Mouse (Mus musculus) stomach, embryonic 16.5 days (tissue): ENCODE data around the gene Gli2. TPM values are rescaled to one million over a fixed set of nuclear protein-coding genes. Genes with fewer than 3 reads are reported as not detected.

Experiments
- ATAC-seq: fragments of 200-750 bp; cut with Nextera tagmentation; 2 replicates; pipeline ENCODE4 v1.8.0; 2017; ENCODE audit warnings: moderate number of reproducible peaks, moderate TSS enrichment; ENCODE audit not compliant: insufficient read depth, low FRiP score
- H3K27ac ChIP-seq: fragments of 300-500 bp; sonication (generic); 2 replicates; pipeline ENCODE4 v1.5.1; 2014; ENCODE audit warnings: low read length
- H3K27me3 ChIP-seq: fragments of 300-500 bp; sonication (generic); 2 replicates; pipeline ENCODE4 v1.6.1; 2014; ENCODE audit warnings: low read length, control low read depth, mixed read lengths; ENCODE audit not compliant: control insufficient read depth, insufficient read depth
- H3K36me3 ChIP-seq: fragments of 300-500 bp; sonication (generic); 2 replicates; pipeline ENCODE4 v1.6.1; 2014; ENCODE audit warnings: low read length; ENCODE audit not compliant: control insufficient read depth, insufficient read depth
- H3K4me1 ChIP-seq: fragments of 300-500 bp; sonication (generic); 2 replicates; pipeline ENCODE4 v1.6.1; 2014; ENCODE audit warnings: low read length, control low read depth, mixed read lengths; ENCODE audit not compliant: control insufficient read depth, insufficient read depth
- H3K4me2 ChIP-seq: fragments of 300-500 bp; sonication (generic); 2 replicates; pipeline ENCODE4 v1.6.1; 2014; ENCODE audit warnings: low read depth, low read length, mixed read lengths
- H3K4me3 ChIP-seq: fragments of 300-500 bp; sonication (generic); replicated peaks from 2 replicates; pipeline ENCODE4 v1.5.1; 2014; ENCODE audit warnings: mild to moderate bottlenecking, low read length
- H3K9ac ChIP-seq: fragments of 300-500 bp; sonication (generic); 2 replicates; pipeline ENCODE4 v1.6.1; 2014; ENCODE audit warnings: low read length
- H3K9me3 ChIP-seq: fragments of 300-500 bp; sonication (generic); replicated peaks from 2 replicates; pipeline ENCODE4 v1.6.1; 2016; ENCODE audit warnings: low read length, control low read depth; ENCODE audit not compliant: control insufficient read depth
- WGBS: fragments of 180-500 bp; shearing (Covaris S2); extraction: QIAGEN DNeasy Blood & Tissue Kit; methylation state at CpG from one replicate; pipeline ENCODE4 v1.1.7; 2014; 5-methylcytosine and 5-hydroxymethylcytosine counted together
- polyA plus RNA-seq: library from polyadenylated mRNA; unstranded; fragments of >200 nt; fragmentation: Nextera tagmentation; extraction: Ambion mirVana; gene quantifications from 2 replicates; pipeline ENCODE4 v1.2.1, GENCODE M21; 2015

Gli2 gene
- polyA plus RNA-seq, 1 experiment from 2014 or later: 9.7 TPM

GRCm38 (mm10) chr1:119047462-119048371 is 5.7 kb downstream of the Gli2 start:
- Histone ChIP-seq H3K4me2 (peak overlapping the region; percentile 85), H3K36me3 (no peaks in the 10 kb centered on the region), H3K27ac (peak overlapping the region; percentile 89), H3K4me3 (peak overlapping the region; percentile 56), H3K4me1 (peaks cover 33% of the 10 kb centered on the region), H3K27me3 (peaks cover 16% of the 10 kb centered on the region; the same call in 1 of the 2 replicates), H3K9ac (peak overlapping the region; percentile 82), H3K9me3 (no peaks in the 10 kb centered on the region)
- peak; percentile 72 for ATAC-seq
- WGBS: 2% methylated on average over 56 of the region's 61 CpGs

GRCm38 (mm10) chr1:119038436-119038835 is 15.0 kb downstream of the Gli2 start:
- H3K9ac ChIP-seq: no peak overlapping the region
- no peak overlapping the region for H3K4me3 ChIP-seq
- no peak for ATAC-seq
- no peaks in the 10 kb centered on the region for H3K36me3 ChIP-seq
- peaks cover 25% of the 10 kb centered on the region for H3K4me1 ChIP-seq
- H3K9me3 ChIP-seq: no peaks in the 10 kb centered on the region
- WGBS: 38% methylated on average over 1 of the region's 1 CpGs
- H3K27me3 ChIP-seq: no peaks in the 10 kb centered on the region
- H3K27ac ChIP-seq: no peak overlapping the region
- no peak overlapping the region for H3K4me2 ChIP-seq

- no peaks in the 10 kb centered on the region for H3K27me3 ChIP-seq
- H3K9me3 ChIP-seq: no peaks in the 10 kb centered on the region
- peaks cover 39% of the 10 kb centered on the region for H3K4me1 ChIP-seq
- no peak overlapping the region for H3K4me3 ChIP-seq
- no peak overlapping the region for H3K4me2 ChIP-seq
- 73% methylated on average over 8 of the region's 8 CpGs for WGBS
- no peak overlapping the region for H3K9ac ChIP-seq
- peak overlapping the region; percentile 98 for H3K27ac ChIP-seq
- no peak for ATAC-seq
- no peaks in the 10 kb centered on the region for H3K36me3 ChIP-seq
Observed at GRCm38 (mm10) chr1:119035931-119036330, 17.5 kb downstream of the Gli2 start.

GRCm38 (mm10) chr1:119035301-119035700 is 18.1 kb downstream of the Gli2 start:
- peaks cover 39% of the 10 kb centered on the region for H3K4me1 ChIP-seq
- ATAC-seq: peak; percentile 23; the same call in 1 of the 2 replicates
- no peaks in the 10 kb centered on the region for H3K36me3 ChIP-seq
- H3K4me2 ChIP-seq: no peak overlapping the region
- H3K9ac ChIP-seq: no peak overlapping the region
- H3K9me3 ChIP-seq: no peaks in the 10 kb centered on the region
- WGBS: 42% methylated on average over 9 of the region's 9 CpGs
- no peaks in the 10 kb centered on the region for H3K27me3 ChIP-seq
- no peak overlapping the region for H3K4me3 ChIP-seq
- peak overlapping the region; percentile 98 for H3K27ac ChIP-seq

GRCm38 (mm10) chr1:119034163-119034705 is 19.2 kb downstream of the Gli2 start:
- no peak overlapping the region for H3K4me3 ChIP-seq

GRCm38 (mm10) chr1:119033450-119034162 is 19.8 kb downstream of the Gli2 start:
- H3K9ac ChIP-seq: peak overlapping the region; percentile 55
- H3K9me3 ChIP-seq: no peaks in the 10 kb centered on the region
- H3K4me3 ChIP-seq: no peak overlapping the region; the same call in 1 of the 2 replicates
- ATAC-seq: peak; percentile 92
- peaks cover 39% of the 10 kb centered on the region for H3K4me1 ChIP-seq
- peak overlapping the region; percentile 38 for H3K4me2 ChIP-seq
- WGBS: 21% methylated on average over 3 of the region's 3 CpGs
- no peaks in the 10 kb centered on the region for H3K27me3 ChIP-seq
- H3K27ac ChIP-seq: peak overlapping the region; percentile 98
- H3K36me3 ChIP-seq: no peaks in the 10 kb centered on the region

More at GRCm38 (mm10) chr1:119034163-119034705, 19.2 kb downstream of the Gli2 start:
- 33% methylated on average over 13 of the region's 13 CpGs for WGBS
- Histone ChIP-seq H3K4me1 (peaks cover 39% of the 10 kb centered on the region), H3K9me3 (no peaks in the 10 kb centered on the region), H3K27me3 (no peaks in the 10 kb centered on the region), H3K27ac (peak overlapping the region; percentile 98), H3K36me3 (no peaks in the 10 kb centered on the region), H3K4me2 (peak overlapping the region; percentile 38), H3K9ac (peak overlapping the region; percentile 55)
- no peak for ATAC-seq

GRCm38 (mm10) chr1:119031185-119031584 is 22.2 kb downstream of the Gli2 start:
- no peaks in the 10 kb centered on the region for H3K36me3 ChIP-seq
- H3K9ac ChIP-seq: no peak overlapping the region
- H3K27ac ChIP-seq: no peak overlapping the region
- H3K4me1 ChIP-seq: peaks cover 48% of the 10 kb centered on the region
- no peak overlapping the region for H3K4me3 ChIP-seq
- WGBS: 65% methylated on average over 6 of the region's 6 CpGs
- ATAC-seq: no peak
- no peak overlapping the region for H3K4me2 ChIP-seq
- no peaks in the 10 kb centered on the region for H3K9me3 ChIP-seq
- H3K27me3 ChIP-seq: no peaks in the 10 kb centered on the region

- Histone ChIP-seq H3K9ac (0 out of 2 replicates have a peak overlapping the region, but pooled peaks have one; percentile 17), H3K27ac (peak overlapping the region; percentile 60), H3K36me3 (no peaks in the 10 kb centered on the region), H3K27me3 (no peaks in the 10 kb centered on the region), H3K4me1 (peaks cover 25% of the 10 kb centered on the region), H3K9me3 (no peaks in the 10 kb centered on the region), H3K4me3 (no peak overlapping the region), H3K4me2 (no peak overlapping the region)
- WGBS: 28% methylated on average over 8 of the region's 8 CpGs
- ATAC-seq: peak; percentile 57
Observed at GRCm38 (mm10) chr1:119025647-119026358, 27.6 kb downstream of the Gli2 start.
